Mouse (Mus musculus) neural tube, embryonic 15.5 days (tissue): ENCODE results near the gene Cc2d1b. TPM values are rescaled to one million over a fixed set of nuclear protein-coding genes. Genes with fewer than 3 reads are reported as not detected.
A peak's percentile ranks its signal among the peaks of the same experiment; 100 is the strongest.

ENCODE experiments used
- ATAC-seq: fragments of 200-750 bp; cut with Nextera tagmentation; 2 replicates; pipeline ENCODE4 v1.8.0; 2017; ENCODE audit warnings: mild to moderate bottlenecking, moderate TSS enrichment, moderate library complexity; ENCODE audit not compliant: low FRiP score
- H3K27ac ChIP-seq: fragments of 300-500 bp; sonication (generic); replicated peaks from 2 replicates; pipeline ENCODE4 v1.5.1; 2015; ENCODE audit warnings: mild to moderate bottlenecking, inconsistent platforms
- H3K27me3 ChIP-seq: fragments of 300-500 bp; sonication (generic); replicated peaks from 2 replicates; pipeline ENCODE4 v1.6.1; 2015; ENCODE audit warnings: inconsistent platforms
- H3K36me3 ChIP-seq: fragments of 300-500 bp; sonication (generic); 2 replicates; pipeline ENCODE4 v1.6.1; 2015; ENCODE audit warnings: inconsistent platforms
- H3K4me1 ChIP-seq: fragments of 300-500 bp; sonication (generic); 2 replicates; pipeline ENCODE4 v1.6.1; 2015; ENCODE audit warnings: inconsistent platforms
- H3K4me2 ChIP-seq: fragments of 300-500 bp; sonication (generic); 2 replicates; pipeline ENCODE4 v1.6.1; 2015; ENCODE audit warnings: inconsistent platforms, mild to moderate bottlenecking, moderate library complexity
- H3K4me3 ChIP-seq: fragments of 300-500 bp; sonication (generic); replicated peaks from 2 replicates; pipeline ENCODE4 v1.5.1; 2015; ENCODE audit warnings: mild to moderate bottlenecking, inconsistent platforms
- H3K9ac ChIP-seq: fragments of 300-500 bp; sonication (generic); replicated peaks from 2 replicates; pipeline ENCODE4 v1.6.1; 2015; ENCODE audit warnings: mild to moderate bottlenecking, inconsistent platforms
- H3K9me3 ChIP-seq: fragments of 300-500 bp; sonication (generic); replicated peaks from 2 replicates; pipeline ENCODE4 v1.6.1; 2016; ENCODE audit warnings: inconsistent platforms
- WGBS: fragments of 180-500 bp; shearing (Covaris S2); methylation state at CpG from one replicate; pipeline ENCODE4 v1.1.7; 2015; ENCODE audit warnings: mixed read lengths; 5-methylcytosine and 5-hydroxymethylcytosine counted together
- polyA plus RNA-seq: library from polyadenylated mRNA; unstranded; fragments of >200 nt; fragmentation: Nextera tagmentation; extraction: Ambion mirVana; gene quantifications from 2 replicates; pipeline ENCODE4 v1.2.1, GENCODE M21; 2015

The Cc2d1b gene
- polyA plus RNA-seq, 1 experiment from 2014 or later = 18.2 TPM

- 2% methylated on average over 10 of the region's 10 CpGs for WGBS
Measured at GRCm38 (mm10) chr4:108619165-108619564, 575 bp upstream of the Cc2d1b start.

GRCm38 (mm10) chr4:108620536-108620935 is 796 bp downstream of the Cc2d1b start:
- Histone ChIP-seq H3K27ac (peak overlapping the region; percentile 96), H3K4me1 (peaks cover 19% of the 10 kb centered on the region), H3K4me3 (peak overlapping the region; percentile 78), H3K36me3 (peaks cover 14% of the 10 kb centered on the region), H3K4me2 (peak overlapping the region; percentile 83), H3K9me3 (no peaks in the 10 kb centered on the region), H3K9ac (peak overlapping the region; percentile 96), H3K27me3 (no peaks in the 10 kb centered on the region)
- 13% methylated on average over 8 of the region's 8 CpGs for WGBS
- peak; percentile 7 for ATAC-seq

More at GRCm38 (mm10) chr4:108619165-108619564, 575 bp upstream of the Cc2d1b start:
- Histone ChIP-seq H3K9me3 (no peaks in the 10 kb centered on the region), H3K4me1 (peaks cover 19% of the 10 kb centered on the region), H3K4me2 (peak overlapping the region; percentile 83), H3K4me3 (peak overlapping the region; percentile 78), H3K27ac (peak overlapping the region; percentile 96), H3K9ac (peak overlapping the region; percentile 96), H3K36me3 (peaks cover under 1% of the 10 kb centered on the region; the same call in 1 of the 2 replicates), H3K27me3 (no peaks in the 10 kb centered on the region)
- ATAC-seq = peak; percentile 65

GRCm38 (mm10) chr4:108621504-108621903 is 1.8 kb downstream of the Cc2d1b start:
- Histone ChIP-seq H3K4me1 (peaks cover 19% of the 10 kb centered on the region), H3K27ac (no peak overlapping the region), H3K4me3 (no peak overlapping the region), H3K4me2 (no peak overlapping the region), H3K9ac (no peak overlapping the region), H3K36me3 (peaks cover 24% of the 10 kb centered on the region), H3K9me3 (no peaks in the 10 kb centered on the region), H3K27me3 (no peaks in the 10 kb centered on the region)
- ATAC-seq = no peak
- 97% methylated on average over 6 of the region's 6 CpGs for WGBS

GRCm38 (mm10) chr4:108627066-108627465 is 7.3 kb downstream of the Cc2d1b start:
- H3K27ac ChIP-seq = no peak overlapping the region
- ATAC-seq = no peak
- H3K9me3 ChIP-seq = no peaks in the 10 kb centered on the region
- no peak overlapping the region for H3K9ac ChIP-seq
- peaks cover 78% of the 10 kb centered on the region for H3K36me3 ChIP-seq
- no peaks in the 10 kb centered on the region for H3K27me3 ChIP-seq
- WGBS = 88% methylated on average over 5 of the region's 5 CpGs
- H3K4me1 ChIP-seq = no peaks in the 10 kb centered on the region
- no peak overlapping the region for H3K4me2 ChIP-seq
- H3K4me3 ChIP-seq = no peak overlapping the region

GRCm38 (mm10) chr4:108629363-108629880 is 9.7 kb downstream of the Cc2d1b start:
- H3K4me3 ChIP-seq = no peak overlapping the region
- H3K4me2 ChIP-seq = no peak overlapping the region
- WGBS = 94% methylated on average over 7 of the region's 7 CpGs
- no peaks in the 10 kb centered on the region for H3K4me1 ChIP-seq
- peaks cover 93% of the 10 kb centered on the region for H3K36me3 ChIP-seq
- no peak overlapping the region for H3K9ac ChIP-seq
- H3K9me3 ChIP-seq = no peaks in the 10 kb centered on the region
- no peak overlapping the region for H3K27ac ChIP-seq
- no peak for ATAC-seq
- H3K27me3 ChIP-seq = no peaks in the 10 kb centered on the region

GRCm38 (mm10) chr4:108630096-108630495 is 10.4 kb downstream of the Cc2d1b start:
- Histone ChIP-seq H3K4me2 (no peak overlapping the region), H3K4me1 (no peaks in the 10 kb centered on the region), H3K27me3 (no peaks in the 10 kb centered on the region), H3K27ac (no peak overlapping the region), H3K4me3 (no peak overlapping the region), H3K9me3 (no peaks in the 10 kb centered on the region), H3K9ac (no peak overlapping the region), H3K36me3 (peaks cover 92% of the 10 kb centered on the region)
- 94% methylated on average over 9 of the region's 9 CpGs for WGBS
- ATAC-seq = no peak

GRCm38 (mm10) chr4:108631616-108632015 is 11.9 kb downstream of the Cc2d1b start:
- WGBS = 94% methylated on average over 4 of the region's 4 CpGs
- H3K4me1 ChIP-seq = no peaks in the 10 kb centered on the region
- no peak overlapping the region for H3K27ac ChIP-seq
- no peaks in the 10 kb centered on the region for H3K27me3 ChIP-seq
- peaks cover 87% of the 10 kb centered on the region for H3K36me3 ChIP-seq
- H3K4me2 ChIP-seq = no peak overlapping the region
- no peak for ATAC-seq
- H3K9ac ChIP-seq = no peak overlapping the region
- no peak overlapping the region for H3K4me3 ChIP-seq
- H3K9me3 ChIP-seq = no peaks in the 10 kb centered on the region

GRCm38 (mm10) chr4:108633703-108634102 is 14.0 kb downstream of the Cc2d1b start:
- Histone ChIP-seq H3K27me3 (no peaks in the 10 kb centered on the region), H3K4me3 (no peak overlapping the region), H3K9me3 (no peaks in the 10 kb centered on the region), H3K27ac (no peak overlapping the region), H3K36me3 (peaks cover 78% of the 10 kb centered on the region), H3K4me2 (no peak overlapping the region), H3K4me1 (no peaks in the 10 kb centered on the region), H3K9ac (no peak overlapping the region)
- no peak for ATAC-seq
- 68% methylated on average over 12 of the region's 12 CpGs for WGBS

- Histone ChIP-seq H3K9ac (no peak overlapping the region), H3K36me3 (peaks cover 78% of the 10 kb centered on the region), H3K27me3 (no peaks in the 10 kb centered on the region), H3K4me3 (no peak overlapping the region), H3K9me3 (no peaks in the 10 kb centered on the region), H3K4me1 (no peaks in the 10 kb centered on the region), H3K4me2 (no peak overlapping the region), H3K27ac (no peak overlapping the region)
- WGBS = 57% methylated on average over 4 of the region's 4 CpGs
- ATAC-seq = no peak
Measured at GRCm38 (mm10) chr4:108634696-108635095, 15.0 kb downstream of the Cc2d1b start.

- Histone ChIP-seq H3K36me3 (peaks cover 78% of the 10 kb centered on the region), H3K4me1 (no peaks in the 10 kb centered on the region)
- no peak for ATAC-seq
Measured at GRCm38 (mm10) chr4:108635101-108635500, 15.4 kb downstream of the Cc2d1b start.

GRCm38 (mm10) chr4:108637721-108638120 is 18.0 kb downstream of the Cc2d1b start:
- Histone ChIP-seq H3K27me3 (no peaks in the 10 kb centered on the region), H3K27ac (no peak overlapping the region), H3K4me1 (no peaks in the 10 kb centered on the region), H3K9me3 (no peaks in the 10 kb centered on the region), H3K36me3 (peaks cover 77% of the 10 kb centered on the region), H3K9ac (no peak overlapping the region), H3K4me3 (no peak overlapping the region), H3K4me2 (no peak overlapping the region)
- no peak for ATAC-seq
- WGBS = 75% methylated on average over 3 of the region's 3 CpGs

More at GRCm38 (mm10) chr4:108635101-108635500, 15.4 kb downstream of the Cc2d1b start:
- Histone ChIP-seq H3K4me2 (no peak overlapping the region), H3K27ac (no peak overlapping the region), H3K9ac (no peak overlapping the region), H3K9me3 (no peaks in the 10 kb centered on the region), H3K4me3 (no peak overlapping the region), H3K27me3 (no peaks in the 10 kb centered on the region)

- no peak overlapping the region for H3K27ac ChIP-seq
- peaks cover 76% of the 10 kb centered on the region for H3K36me3 ChIP-seq
- H3K9ac ChIP-seq = no peak overlapping the region
- WGBS = 83% methylated on average over 5 of the region's 5 CpGs
- no peak for ATAC-seq
- H3K27me3 ChIP-seq = no peaks in the 10 kb centered on the region
- no peak overlapping the region for H3K4me3 ChIP-seq
- H3K4me1 ChIP-seq = no peaks in the 10 kb centered on the region
- H3K9me3 ChIP-seq = no peaks in the 10 kb centered on the region
- no peak overlapping the region for H3K4me2 ChIP-seq
Measured at GRCm38 (mm10) chr4:108638752-108639151, 19.0 kb downstream of the Cc2d1b start.
